Mouse (Mus musculus) heart, adult 2 months (tissue): ENCODE results near the gene Izumo4. TPM values are rescaled to one million over a fixed set of nuclear protein-coding genes. Genes with fewer than 3 reads are reported as not detected.
A peak's percentile ranks its signal among the peaks of the same experiment; 100 is the strongest.

Source experiments
- DNase-seq, 2 experiments: peaks; one replicate each; pipeline ENCODE4 v3.0.0; 2021
- H3K27ac ChIP-seq: fragments of 200-600 bp; 2 replicates; pipeline ENCODE4 v1.8.1; 2022
- H3K27me3 ChIP-seq: fragments of 200-500 bp; 2 replicates; pipeline ENCODE4 v1.6.1; 2012; ENCODE audit warnings: mild to moderate bottlenecking, low read length, inconsistent platforms, mixed read lengths; ENCODE audit not compliant: control insufficient read depth, insufficient read depth
- H3K36me3 ChIP-seq: fragments of 200-500 bp; 2 replicates; pipeline ENCODE4 v1.6.1; 2012; ENCODE audit warnings: low read length, inconsistent platforms; ENCODE audit not compliant: control insufficient read depth, insufficient read depth
- H3K4me1 ChIP-seq: fragments of 200-500 bp; 2 replicates; pipeline ENCODE4 v1.6.1; 2011; ENCODE audit warnings: low read length; ENCODE audit not compliant: control insufficient read depth, insufficient read depth
- H3K4me3 ChIP-seq: fragments of 200-600 bp; 2 replicates; pipeline ENCODE4 v1.8.1; 2022
- H3K79me2 ChIP-seq: fragments of 200-500 bp; replicated peaks from 2 replicates; pipeline ENCODE4 v1.6.1; 2012; ENCODE audit warnings: mild to moderate bottlenecking, inconsistent platforms, low read length, moderate library complexity, mixed read lengths; ENCODE audit not compliant: control insufficient read depth, insufficient read depth
- H3K9ac ChIP-seq: fragments of 200-500 bp; 2 replicates; pipeline ENCODE4 v1.6.1; 2012; ENCODE audit warnings: low read depth, mild to moderate bottlenecking, control low read depth, inconsistent platforms, low read length, mixed read lengths
- CTCF ChIP-seq: fragments of 200-600 bp; IDR thresholded peaks from 2 replicates; pipeline ENCODE4 v1.8.1; 2022; ENCODE audit warnings: antibody characterized with exemption, mild to moderate bottlenecking, moderate library complexity
- EP300 ChIP-seq: fragments of 200-500 bp; IDR thresholded peaks from 2 replicates; pipeline ENCODE4 v1.6.1; 2011; ENCODE audit warnings: low read depth, low read length, control low read depth; ENCODE audit not compliant: insufficient read depth
- POLR2A ChIP-seq: fragments of 200-500 bp; IDR thresholded peaks from 2 replicates; pipeline ENCODE4 v1.6.1; 2011; ENCODE audit warnings: mild to moderate bottlenecking, low read depth, low read length, control low read depth; ENCODE audit not compliant: insufficient read depth
- WGBS: fragments of 180-500 bp; shearing (Covaris S2); methylation state at CpG from one replicate; pipeline ENCODE4 v1.1.7; 2018; 5-methylcytosine and 5-hydroxymethylcytosine counted together
- intact Hi-C: fragments of 180-260 bp; cut with DNase I; formaldehyde crosslinking; loops from one replicate; pipeline ENCODE4 v1.15.1; 2025
- polyA plus RNA-seq: library from polyadenylated mRNA; depleted of rRNA; stranded (reverse); fragments of >200 nt; gene quantifications from 2 replicates; pipeline ENCODE4 v1.2.3, GENCODE M21; 2012
- total RNA-seq, 2 experiments: library from RNA; stranded (reverse); gene quantifications; 2 replicates each; pipeline ENCODE4 v1.2.3; 2021

Izumo4 gene
- total and polyA plus RNA-seq, 3 experiments = 3.4 to 15.6 (median 3.8) TPM

- Histone ChIP-seq H3K27ac (peak overlapping the region; percentile 99), H3K4me3 (no peak overlapping the region), H3K27me3 (no peaks in the 10 kb centered on the region), H3K36me3 (peaks cover 12% of the 10 kb centered on the region), H3K4me1 (peaks cover 22% of the 10 kb centered on the region), H3K79me2 (no peaks in the 10 kb centered on the region), H3K9ac (peak overlapping the region; percentile 25; the same call in 1 of the 2 replicates)
- intact Hi-C loops = no loop called here
- peak in 1 of 2 experiments; percentile 44 for DNase-seq
- 36% methylated on average over 5 of the region's 5 CpGs for WGBS
- peak; percentile 16; the same call in 1 of the 2 replicates for TF ChIP-seq POLR2A
- no peak for TF ChIP-seq CTCF
- TF ChIP-seq EP300 = peak; percentile 62; the same call in 1 of the 2 replicates
These were observed 38.3 kb upstream of the Izumo4 start for GRCm38 (mm10) chr10:80663485-80664196.

- WGBS = 1% methylated on average over 16 of the region's 16 CpGs
- intact Hi-C loops = no loop called here
- no peaks in the 10 kb centered on the region for H3K79me2 ChIP-seq
- peak overlapping the region; percentile 58 for H3K9ac ChIP-seq
- peaks cover 12% of the 10 kb centered on the region for H3K36me3 ChIP-seq
- no peaks in the 10 kb centered on the region for H3K27me3 ChIP-seq
- peaks cover 20% of the 10 kb centered on the region for H3K4me1 ChIP-seq
- H3K27ac ChIP-seq = peak overlapping the region; percentile 99
- DNase-seq = peak; percentile 90 to 93
- TF ChIP-seq EP300 = peak; percentile 49; the same call in 1 of the 2 replicates
- peak; percentile 62 for TF ChIP-seq POLR2A
- no peak for TF ChIP-seq CTCF
- H3K4me3 ChIP-seq = peak overlapping the region; percentile 25
These were observed 37.6 kb upstream of the Izumo4 start for GRCm38 (mm10) chr10:80664197-80665015.

GRCm38 (mm10) chr10:80665016-80665380 is 37.0 kb upstream of the Izumo4 start:
- peak overlapping the region; percentile 99 for H3K27ac ChIP-seq
- 3% methylated on average over 10 of the region's 10 CpGs for WGBS
- DNase-seq = peak; percentile 85 to 88
- peak overlapping the region; percentile 25 for H3K4me3 ChIP-seq
- H3K9ac ChIP-seq = peak overlapping the region; percentile 61
- TF ChIP-seq CTCF (no peak), POLR2A (peak; percentile 40; the same call in 1 of the 2 replicates)
- no peaks in the 10 kb centered on the region for H3K79me2 ChIP-seq
- peaks cover 12% of the 10 kb centered on the region for H3K36me3 ChIP-seq
- peaks cover 24% of the 10 kb centered on the region for H3K4me1 ChIP-seq
- no peaks in the 10 kb centered on the region for H3K27me3 ChIP-seq
- intact Hi-C loops = no loop called here

- H3K36me3 ChIP-seq = peaks cover 14% of the 10 kb centered on the region
- intact Hi-C loops = no loop called here
- peak overlapping the region; percentile 61 for H3K9ac ChIP-seq
- peak overlapping the region; percentile 99 for H3K27ac ChIP-seq
- peaks cover 28% of the 10 kb centered on the region for H3K4me1 ChIP-seq
- DNase-seq = peak; percentile 49 to 54
- 22% methylated on average over 4 of the region's 4 CpGs for WGBS
- no peaks in the 10 kb centered on the region for H3K27me3 ChIP-seq
- H3K4me3 ChIP-seq = no peak overlapping the region
- no peaks in the 10 kb centered on the region for H3K79me2 ChIP-seq
- TF ChIP-seq POLR2A = no peak
- no peak for TF ChIP-seq CTCF
- no peak for TF ChIP-seq EP300
These were observed 36.5 kb upstream of the Izumo4 start for GRCm38 (mm10) chr10:80665459-80665858.

- TF ChIP-seq CTCF = peak; percentile 32
- no peak for TF ChIP-seq EP300
- intact Hi-C loops = no loop called here
- no peaks in the 10 kb centered on the region for H3K27me3 ChIP-seq
These were observed 35.8 kb upstream of the Izumo4 start for GRCm38 (mm10) chr10:80665981-80666733.

More at GRCm38 (mm10) chr10:80665981-80666733, 35.8 kb upstream of the Izumo4 start:
- Histone ChIP-seq H3K9ac (peak overlapping the region; percentile 24; the same call in 1 of the 2 replicates), H3K4me1 (peaks cover 32% of the 10 kb centered on the region), H3K79me2 (no peaks in the 10 kb centered on the region), H3K36me3 (peaks cover 17% of the 10 kb centered on the region), H3K4me3 (no peak overlapping the region), H3K27ac (peak overlapping the region; percentile 99)
- DNase-seq = peak in 1 of 2 experiments; percentile 46
- WGBS = 42% methylated on average over 10 of the region's 10 CpGs
